Mouse (Mus musculus): Measurements from ENCODE around the gene Sec14l4. TPM values are rescaled to one million over a fixed set of nuclear protein-coding genes. Genes with fewer than 3 reads are reported as not detected.
"Not testable (repeated sequence)": the region's sequence is repeated elsewhere in the genome, so short reads cannot be mapped to it uniquely, and the experiment has no call there.

Sec14l4 gene
- polyA plus RNA-seq, 1 experiment from 2014 or later: not detected

- not testable (repeated sequence) for ATAC-seq (ENCODE audit: low FRiP score); H3K9me3 ChIP-seq (ENCODE audit: control insufficient read depth, low read length); DNase-seq (ENCODE audit: low spot score); H3K27ac ChIP-seq (ENCODE audit: low read depth, low read length); H3K4me3 ChIP-seq (ENCODE audit: low read depth, low read length); H3K4me1 ChIP-seq (replicated peaks; ENCODE audit: control insufficient read depth, insufficient read depth, low read length); H3K27me3 ChIP-seq (ENCODE audit: control insufficient read depth, insufficient read depth, low read length); H3K36me3 ChIP-seq (ENCODE audit: control insufficient read depth, insufficient read depth, low read length); H3K9ac ChIP-seq (ENCODE audit: low read depth, low read length); H3K4me2 ChIP-seq (replicated peaks; ENCODE audit: low read depth, low read length)
- whole genome bisulfite sequencing: 92% methylated on average over 14 of the region's 14 CpGs
Observed at GRCm38 (mm10) chr11:4015796-4016195, 15.5 kb upstream of the Sec14l4 start.

- H3K36me3 ChIP-seq (ENCODE audit: control insufficient read depth, insufficient read depth, low read length); DNase-seq (ENCODE audit: low spot score); H3K4me3 ChIP-seq (ENCODE audit: low read depth, low read length); H3K4me1 ChIP-seq (replicated peaks; ENCODE audit: control insufficient read depth, insufficient read depth, low read length); ATAC-seq (ENCODE audit: low FRiP score); H3K27ac ChIP-seq (ENCODE audit: low read depth, low read length); H3K9ac ChIP-seq (ENCODE audit: low read depth, low read length); H3K27me3 ChIP-seq (ENCODE audit: control insufficient read depth, insufficient read depth, low read length); H3K9me3 ChIP-seq (ENCODE audit: control insufficient read depth, low read length); H3K4me2 ChIP-seq (replicated peaks; ENCODE audit: low read depth, low read length): not testable (repeated sequence)
- WGBS: 94% methylated on average over 13 of the region's 13 CpGs
Observed at GRCm38 (mm10) chr11:4022111-4022510, 9.2 kb upstream of the Sec14l4 start.

GRCm38 (mm10) chr11:4023321-4023720 is 7.9 kb upstream of the Sec14l4 start:
- H3K27me3 ChIP-seq (ENCODE audit: control insufficient read depth, insufficient read depth, low read length): no peaks in the 10 kb centered on the region
- no peak overlapping the region for H3K4me3 ChIP-seq (ENCODE audit: low read depth, low read length)
- H3K4me1 ChIP-seq (replicated peaks; ENCODE audit: control insufficient read depth, insufficient read depth, low read length): no peaks in the 10 kb centered on the region
- H3K4me2 ChIP-seq (replicated peaks; ENCODE audit: low read depth, low read length): no peak overlapping the region
- no peaks in the 10 kb centered on the region for H3K9me3 ChIP-seq (ENCODE audit: control insufficient read depth, low read length)
- DNase-seq (ENCODE audit: low spot score) (no peak), ATAC-seq (ENCODE audit: low FRiP score) (no peak)
- no peak overlapping the region for H3K9ac ChIP-seq (ENCODE audit: low read depth, low read length)
- H3K27ac ChIP-seq (ENCODE audit: low read depth, low read length): no peak overlapping the region
- 76% methylated on average over 2 of the region's 2 CpGs for WGBS
- no peaks in the 10 kb centered on the region for H3K36me3 ChIP-seq (ENCODE audit: control insufficient read depth, insufficient read depth, low read length)

GRCm38 (mm10) chr11:4027066-4027465 is 4.2 kb upstream of the Sec14l4 start:
- no peaks in the 10 kb centered on the region for H3K9me3 ChIP-seq (ENCODE audit: control insufficient read depth, low read length)
- H3K9ac ChIP-seq (ENCODE audit: low read depth, low read length): no peak overlapping the region
- no peaks in the 10 kb centered on the region for H3K4me1 ChIP-seq (replicated peaks; ENCODE audit: control insufficient read depth, insufficient read depth, low read length)
- DNase-seq (ENCODE audit: low spot score) (no peak), ATAC-seq (ENCODE audit: low FRiP score) (no peak)
- H3K4me3 ChIP-seq (ENCODE audit: low read depth, low read length): no peak overlapping the region
- WGBS: 80% methylated on average over 8 of the region's 8 CpGs
- no peak overlapping the region for H3K27ac ChIP-seq (ENCODE audit: low read depth, low read length)
- no peak overlapping the region for H3K4me2 ChIP-seq (replicated peaks; ENCODE audit: low read depth, low read length)
- H3K27me3 ChIP-seq (ENCODE audit: control insufficient read depth, insufficient read depth, low read length): no peaks in the 10 kb centered on the region
- no peaks in the 10 kb centered on the region for H3K36me3 ChIP-seq (ENCODE audit: control insufficient read depth, insufficient read depth, low read length)

- Histone ChIP-seq H3K4me1 (replicated peaks; ENCODE audit: control insufficient read depth, insufficient read depth, low read length) (no peaks in the 10 kb centered on the region), H3K36me3 (ENCODE audit: control insufficient read depth, insufficient read depth, low read length) (no peaks in the 10 kb centered on the region), H3K27me3 (ENCODE audit: control insufficient read depth, insufficient read depth, low read length) (no peaks in the 10 kb centered on the region), H3K27ac (ENCODE audit: low read depth, low read length) (no peak overlapping the region), H3K4me3 (ENCODE audit: low read depth, low read length) (no peak overlapping the region), H3K9me3 (ENCODE audit: control insufficient read depth, low read length) (no peaks in the 10 kb centered on the region), H3K9ac (ENCODE audit: low read depth, low read length) (no peak overlapping the region), H3K4me2 (replicated peaks; ENCODE audit: low read depth, low read length) (no peak overlapping the region)
- WGBS: 83% methylated on average over 9 of the region's 9 CpGs
- DNase-seq (ENCODE audit: low spot score) (no peak), ATAC-seq (ENCODE audit: low FRiP score) (no peak)
Observed at GRCm38 (mm10) chr11:4027561-4028334, 3.5 kb upstream of the Sec14l4 start.

GRCm38 (mm10) chr11:4029343-4029742 is 1.9 kb upstream of the Sec14l4 start:
- ATAC-seq (ENCODE audit: low FRiP score) (no peak), DNase-seq (ENCODE audit: low spot score) (no peak)
- Histone ChIP-seq H3K9me3 (ENCODE audit: control insufficient read depth, low read length) (no peaks in the 10 kb centered on the region), H3K27me3 (ENCODE audit: control insufficient read depth, insufficient read depth, low read length) (no peaks in the 10 kb centered on the region), H3K36me3 (ENCODE audit: control insufficient read depth, insufficient read depth, low read length) (no peaks in the 10 kb centered on the region), H3K27ac (ENCODE audit: low read depth, low read length) (no peak overlapping the region), H3K4me2 (replicated peaks; ENCODE audit: low read depth, low read length) (no peak overlapping the region), H3K9ac (ENCODE audit: low read depth, low read length) (no peak overlapping the region), H3K4me3 (ENCODE audit: low read depth, low read length) (no peak overlapping the region), H3K4me1 (replicated peaks; ENCODE audit: control insufficient read depth, insufficient read depth, low read length) (no peaks in the 10 kb centered on the region)
- WGBS: 68% methylated on average over 4 of the region's 4 CpGs

- no peaks in the 10 kb centered on the region for H3K36me3 ChIP-seq (ENCODE audit: control insufficient read depth, insufficient read depth, low read length)
- ATAC-seq (ENCODE audit: low FRiP score): no peak
- no peak overlapping the region for H3K9ac ChIP-seq (ENCODE audit: low read depth, low read length)
- DNase-seq (ENCODE audit: low spot score): no peak
- H3K4me2 ChIP-seq (replicated peaks; ENCODE audit: low read depth, low read length): no peak overlapping the region
- no peak overlapping the region for H3K27ac ChIP-seq (ENCODE audit: low read depth, low read length)
- H3K27me3 ChIP-seq (ENCODE audit: control insufficient read depth, insufficient read depth, low read length): no peaks in the 10 kb centered on the region
- no peak overlapping the region for H3K4me3 ChIP-seq (ENCODE audit: low read depth, low read length)
- no peaks in the 10 kb centered on the region for H3K4me1 ChIP-seq (replicated peaks; ENCODE audit: control insufficient read depth, insufficient read depth, low read length)
- 34% methylated on average over 12 of the region's 12 CpGs for WGBS
- no peaks in the 10 kb centered on the region for H3K9me3 ChIP-seq (ENCODE audit: control insufficient read depth, low read length)
Observed at GRCm38 (mm10) chr11:4031961-4032360, 699 bp downstream of the Sec14l4 start.

GRCm38 (mm10) chr11:4033471-4033870 is 2.2 kb downstream of the Sec14l4 start:
- no peaks in the 10 kb centered on the region for H3K4me1 ChIP-seq (replicated peaks; ENCODE audit: control insufficient read depth, insufficient read depth, low read length)
- H3K27ac ChIP-seq (ENCODE audit: low read depth, low read length): no peak overlapping the region
- H3K27me3 ChIP-seq (ENCODE audit: control insufficient read depth, insufficient read depth, low read length): no peaks in the 10 kb centered on the region
- WGBS: 78% methylated on average over 7 of the region's 7 CpGs
- no peak overlapping the region for H3K9ac ChIP-seq (ENCODE audit: low read depth, low read length)
- H3K4me2 ChIP-seq (replicated peaks; ENCODE audit: low read depth, low read length): no peak overlapping the region
- H3K9me3 ChIP-seq (ENCODE audit: control insufficient read depth, low read length): no peaks in the 10 kb centered on the region
- no peaks in the 10 kb centered on the region for H3K36me3 ChIP-seq (ENCODE audit: control insufficient read depth, insufficient read depth, low read length)
- DNase-seq (ENCODE audit: low spot score) (no peak), ATAC-seq (ENCODE audit: low FRiP score) (no peak)
- no peak overlapping the region for H3K4me3 ChIP-seq (ENCODE audit: low read depth, low read length)

GRCm38 (mm10) chr11:4034169-4034568 is 2.9 kb downstream of the Sec14l4 start:
- Histone ChIP-seq H3K4me3 (ENCODE audit: low read depth, low read length) (no peak overlapping the region), H3K27me3 (ENCODE audit: control insufficient read depth, insufficient read depth, low read length) (no peaks in the 10 kb centered on the region), H3K9me3 (ENCODE audit: control insufficient read depth, low read length) (no peaks in the 10 kb centered on the region), H3K36me3 (ENCODE audit: control insufficient read depth, insufficient read depth, low read length) (no peaks in the 10 kb centered on the region), H3K9ac (ENCODE audit: low read depth, low read length) (no peak overlapping the region), H3K4me1 (replicated peaks; ENCODE audit: control insufficient read depth, insufficient read depth, low read length) (no peaks in the 10 kb centered on the region), H3K27ac (ENCODE audit: low read depth, low read length) (no peak overlapping the region), H3K4me2 (replicated peaks; ENCODE audit: low read depth, low read length) (no peak overlapping the region)
- DNase-seq (ENCODE audit: low spot score) (no peak), ATAC-seq (ENCODE audit: low FRiP score) (no peak)
- 89% methylated on average over 4 of the region's 4 CpGs for WGBS
